Mouse (Mus musculus): ENCODE measurements at regions not wholly inside any gene's neighbourhood (a gene's known extent, or its start where the extent isn't known, plus 50 kb on each side); places are given as distances from the start of the nearest gene placed in this dataset.
A peak's percentile ranks its signal among the peaks of the same experiment; 100 is the strongest.

DNA sequence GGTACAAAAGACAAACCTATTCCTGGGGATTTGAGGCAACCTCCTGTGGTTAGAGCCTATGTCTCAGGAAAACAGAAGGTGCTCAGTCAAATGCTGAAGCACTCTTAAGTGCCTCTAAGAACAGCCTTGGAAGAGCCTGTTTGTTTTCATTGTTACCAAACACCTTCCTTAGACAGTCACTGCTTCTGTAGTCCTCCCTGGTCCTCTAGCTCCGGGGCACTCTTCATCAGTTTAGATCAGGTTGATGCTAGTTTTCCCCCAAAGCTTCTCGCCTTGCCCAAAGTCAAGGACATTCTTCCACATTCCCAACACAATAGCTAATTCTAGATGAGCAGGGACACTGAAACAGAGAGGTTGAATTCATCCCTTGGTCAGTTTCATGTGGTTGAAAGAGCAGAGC lies 290.6 kb upstream of the Stt3b start:
- H3K4me3 ChIP-seq (ENCODE audit: low read depth, low read length) = no peak overlapping the region

DNA sequence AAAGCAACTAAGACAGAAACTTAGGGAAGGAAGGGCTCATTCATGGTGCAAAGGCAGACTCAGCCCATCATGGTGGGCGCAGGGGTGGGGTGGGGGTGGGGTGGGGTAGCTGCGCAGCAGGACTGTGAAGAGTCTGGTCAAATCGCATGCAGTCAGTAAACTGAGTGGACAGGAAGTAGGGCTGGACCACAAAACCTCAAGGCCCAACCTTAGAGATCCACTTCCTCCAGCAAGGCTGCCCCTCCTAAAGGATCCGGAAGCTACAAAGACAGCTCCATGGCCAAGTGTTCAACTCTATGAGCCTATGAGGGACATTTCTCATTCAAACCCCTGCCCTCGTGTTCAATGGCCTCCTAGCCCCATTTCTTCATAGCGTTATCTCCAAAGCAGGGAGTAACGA lies 292.6 kb upstream of the Stt3b start:
- no peaks in the 10 kb centered on the region for H3K9me3 ChIP-seq (ENCODE audit: control insufficient read depth, low read length)
- H3K4me1 ChIP-seq (ENCODE audit: control insufficient read depth, insufficient read depth, low read length) = peaks cover 5% of the 10 kb centered on the region; the same call in 1 of the 2 replicates
- H3K9ac ChIP-seq (ENCODE audit: low read length) = no peak overlapping the region
- DNase-seq (ENCODE audit: low spot score, missing footprints) (no peak), ATAC-seq (ENCODE audit: low FRiP score) (no peak)
- H3K36me3 ChIP-seq (ENCODE audit: control insufficient read depth, insufficient read depth, low read length) = no peaks in the 10 kb centered on the region
- no peak overlapping the region for H3K4me2 ChIP-seq
- no peak overlapping the region for H3K27ac ChIP-seq (ENCODE audit: low read depth, low read length)
- H3K4me3 ChIP-seq (ENCODE audit: low read depth, low read length) = no peak overlapping the region
- 93% methylated on average over 7 of the region's 7 CpGs for WGBS
- no peaks in the 10 kb centered on the region for H3K27me3 ChIP-seq (ENCODE audit: control insufficient read depth, insufficient read depth, low read length)

More for the DNA sequence above, 290.6 kb upstream of the Stt3b start:
- Histone ChIP-seq H3K27me3 (ENCODE audit: control insufficient read depth, insufficient read depth, low read length) (no peaks in the 10 kb centered on the region), H3K36me3 (ENCODE audit: control insufficient read depth, insufficient read depth, low read length) (no peaks in the 10 kb centered on the region), H3K9ac (ENCODE audit: low read length) (no peak overlapping the region), H3K27ac (ENCODE audit: low read depth, low read length) (no peak overlapping the region), H3K4me2 (no peak overlapping the region), H3K4me1 (ENCODE audit: control insufficient read depth, insufficient read depth, low read length) (peaks cover 5% of the 10 kb centered on the region; the same call in 1 of the 2 replicates), H3K9me3 (ENCODE audit: control insufficient read depth, low read length) (no peaks in the 10 kb centered on the region)
- 82% methylated on average over 2 of the region's 2 CpGs for WGBS
- ATAC-seq (ENCODE audit: low FRiP score) (no peak), DNase-seq (ENCODE audit: low spot score, missing footprints) (peak; percentile 61)

GRCm38 (mm10) chr9:115604450-115604849 lies 294.2 kb upstream of the Stt3b start:
- Histone ChIP-seq H3K27ac (ENCODE audit: low read depth, low read length) (no peak overlapping the region), H3K4me3 (ENCODE audit: low read depth, low read length) (no peak overlapping the region)
- DNase-seq (ENCODE audit: low spot score, missing footprints) = peak; percentile 87

GRCm38 (mm10) chr9:115604968-115605682 lies 294.9 kb upstream of the Stt3b start:
- Histone ChIP-seq H3K4me2 (no peak overlapping the region), H3K27me3 (ENCODE audit: control insufficient read depth, insufficient read depth, low read length) (no peaks in the 10 kb centered on the region), H3K9me3 (ENCODE audit: control insufficient read depth, low read length) (no peaks in the 10 kb centered on the region), H3K9ac (ENCODE audit: low read length) (no peak overlapping the region), H3K27ac (ENCODE audit: low read depth, low read length) (no peak overlapping the region), H3K36me3 (ENCODE audit: control insufficient read depth, insufficient read depth, low read length) (no peaks in the 10 kb centered on the region), H3K4me3 (ENCODE audit: low read depth, low read length) (no peak overlapping the region), H3K4me1 (ENCODE audit: control insufficient read depth, insufficient read depth, low read length) (peaks cover 5% of the 10 kb centered on the region; the same call in 1 of the 2 replicates)
- no peak for DNase-seq (ENCODE audit: low spot score, missing footprints)
- 77% methylated on average over 14 of the region's 14 CpGs for WGBS
- ATAC-seq (ENCODE audit: low FRiP score) = peak; percentile 49

More at GRCm38 (mm10) chr9:115604450-115604849, 294.2 kb upstream of the Stt3b start:
- H3K27me3 ChIP-seq (ENCODE audit: control insufficient read depth, insufficient read depth, low read length) = no peaks in the 10 kb centered on the region
- H3K4me1 ChIP-seq (ENCODE audit: control insufficient read depth, insufficient read depth, low read length) = peaks cover 5% of the 10 kb centered on the region; the same call in 1 of the 2 replicates
- no peaks in the 10 kb centered on the region for H3K9me3 ChIP-seq (ENCODE audit: control insufficient read depth, low read length)
- H3K36me3 ChIP-seq (ENCODE audit: control insufficient read depth, insufficient read depth, low read length) = no peaks in the 10 kb centered on the region
- H3K4me2 ChIP-seq = no peak overlapping the region; the same call in 1 of the 2 replicates
- no peak overlapping the region for H3K9ac ChIP-seq (ENCODE audit: low read length)
- WGBS = 59% methylated on average over 3 of the region's 3 CpGs
- peak; percentile 89 for ATAC-seq (ENCODE audit: low FRiP score)

- H3K4me2 ChIP-seq = no peak overlapping the region
- WGBS = 82% methylated on average over 2 of the region's 2 CpGs
- H3K4me3 ChIP-seq (ENCODE audit: low read depth, low read length) = no peak overlapping the region
- no peaks in the 10 kb centered on the region for H3K36me3 ChIP-seq (ENCODE audit: control insufficient read depth, insufficient read depth, low read length)
- ATAC-seq (ENCODE audit: low FRiP score) (no peak), DNase-seq (ENCODE audit: low spot score, missing footprints) (no peak)
- peaks cover 5% of the 10 kb centered on the region; the same call in 1 of the 2 replicates for H3K4me1 ChIP-seq (ENCODE audit: control insufficient read depth, insufficient read depth, low read length)
- no peaks in the 10 kb centered on the region for H3K27me3 ChIP-seq (ENCODE audit: control insufficient read depth, insufficient read depth, low read length)
- no peaks in the 10 kb centered on the region for H3K9me3 ChIP-seq (ENCODE audit: control insufficient read depth, low read length)
- H3K9ac ChIP-seq (ENCODE audit: low read length) = no peak overlapping the region
- H3K27ac ChIP-seq (ENCODE audit: low read depth, low read length) = no peak overlapping the region
Measured at GRCm38 (mm10) chr9:115607961-115608360, 297.7 kb upstream of the Stt3b start.

- Histone ChIP-seq H3K27me3 (ENCODE audit: control insufficient read depth, insufficient read depth, low read length) (no peaks in the 10 kb centered on the region), H3K4me1 (ENCODE audit: control insufficient read depth, insufficient read depth, low read length) (peaks cover 5% of the 10 kb centered on the region; the same call in 1 of the 2 replicates), H3K9me3 (ENCODE audit: control insufficient read depth, low read length) (no peaks in the 10 kb centered on the region), H3K4me3 (ENCODE audit: low read depth, low read length) (no peak overlapping the region), H3K36me3 (ENCODE audit: control insufficient read depth, insufficient read depth, low read length) (no peaks in the 10 kb centered on the region), H3K9ac (ENCODE audit: low read length) (no peak overlapping the region), H3K27ac (ENCODE audit: low read depth, low read length) (no peak overlapping the region), H3K4me2 (no peak overlapping the region)
- ATAC-seq (ENCODE audit: low FRiP score) (no peak), DNase-seq (ENCODE audit: low spot score, missing footprints) (no peak)
- WGBS = 89% methylated on average over 5 of the region's 5 CpGs
Measured at GRCm38 (mm10) chr9:115608377-115608776, 298.2 kb upstream of the Stt3b start.

GRCm38 (mm10) chr9:115609904-115610303 lies 299.4 kb upstream of the Gadl1 start:
- no peaks in the 10 kb centered on the region for H3K36me3 ChIP-seq (ENCODE audit: control insufficient read depth, insufficient read depth, low read length)
- H3K4me3 ChIP-seq (ENCODE audit: low read depth, low read length) = no peak overlapping the region
- no peak overlapping the region for H3K4me2 ChIP-seq
- ATAC-seq (ENCODE audit: low FRiP score) (no peak), DNase-seq (ENCODE audit: low spot score, missing footprints) (no peak)
- 93% methylated on average over 5 of the region's 5 CpGs for WGBS
- H3K27me3 ChIP-seq (ENCODE audit: control insufficient read depth, insufficient read depth, low read length) = no peaks in the 10 kb centered on the region
- no peak overlapping the region for H3K27ac ChIP-seq (ENCODE audit: low read depth, low read length)
- no peaks in the 10 kb centered on the region; the same call in 1 of the 2 replicates for H3K4me1 ChIP-seq (ENCODE audit: control insufficient read depth, insufficient read depth, low read length)
- H3K9ac ChIP-seq (ENCODE audit: low read length) = no peak overlapping the region
- no peaks in the 10 kb centered on the region for H3K9me3 ChIP-seq (ENCODE audit: control insufficient read depth, low read length)

DNA sequence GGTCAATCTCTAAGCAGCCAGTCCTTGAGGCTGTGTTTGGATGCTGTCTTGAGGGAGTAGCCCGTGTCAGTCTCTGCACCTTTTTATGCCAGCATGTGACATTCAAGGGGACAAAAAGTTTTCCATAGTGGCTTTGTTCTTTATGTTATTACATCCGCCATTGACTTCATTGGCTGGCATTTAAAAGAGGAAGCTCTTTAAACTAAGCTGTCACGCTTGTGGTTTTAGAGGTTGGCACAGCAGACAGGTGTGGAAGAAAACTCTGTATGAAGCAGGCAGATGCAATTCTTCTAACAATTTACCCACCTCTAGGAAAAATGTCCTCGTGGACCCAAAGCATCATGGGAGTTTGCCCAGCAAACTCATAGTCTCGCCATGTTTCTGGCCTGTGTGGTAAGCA lies 297.5 kb upstream of the Gadl1 start:
- WGBS = 88% methylated on average over 5 of the region's 5 CpGs
- Histone ChIP-seq H3K9me3 (ENCODE audit: control insufficient read depth, low read length) (no peaks in the 10 kb centered on the region), H3K27ac (ENCODE audit: low read depth, low read length) (no peak overlapping the region), H3K36me3 (ENCODE audit: control insufficient read depth, insufficient read depth, low read length) (no peaks in the 10 kb centered on the region), H3K27me3 (ENCODE audit: control insufficient read depth, insufficient read depth, low read length) (no peaks in the 10 kb centered on the region), H3K4me3 (ENCODE audit: low read depth, low read length) (no peak overlapping the region), H3K4me1 (ENCODE audit: control insufficient read depth, insufficient read depth, low read length) (no peaks in the 10 kb centered on the region), H3K9ac (ENCODE audit: low read length) (no peak overlapping the region), H3K4me2 (no peak overlapping the region)
- DNase-seq (ENCODE audit: low spot score, missing footprints) (no peak), ATAC-seq (ENCODE audit: low FRiP score) (no peak)

- H3K27ac ChIP-seq (ENCODE audit: low read depth, low read length) = no peak overlapping the region
- no peak overlapping the region for H3K4me2 ChIP-seq
- H3K9me3 ChIP-seq (ENCODE audit: control insufficient read depth, low read length) = no peaks in the 10 kb centered on the region
- no peaks in the 10 kb centered on the region for H3K27me3 ChIP-seq (ENCODE audit: control insufficient read depth, insufficient read depth, low read length)
- no peak overlapping the region for H3K9ac ChIP-seq (ENCODE audit: low read length)
- 87% methylated on average over 6 of the region's 6 CpGs for WGBS
- no peaks in the 10 kb centered on the region for H3K4me1 ChIP-seq (ENCODE audit: control insufficient read depth, insufficient read depth, low read length)
- DNase-seq (ENCODE audit: low spot score, missing footprints) (no peak), ATAC-seq (ENCODE audit: low FRiP score) (no peak)
- no peaks in the 10 kb centered on the region for H3K36me3 ChIP-seq (ENCODE audit: control insufficient read depth, insufficient read depth, low read length)
- H3K4me3 ChIP-seq (ENCODE audit: low read depth, low read length) = no peak overlapping the region
Measured at GRCm38 (mm10) chr9:115612908-115613307, 296.3 kb upstream of the Gadl1 start.

Data from midbrain, embryonic 11.5 days (tissue).